Mouse (Mus musculus) cerebellum, postnatal 36 days (tissue): ENCODE measurements around the gene Ripk3.
A peak's percentile ranks its signal among the peaks of the same experiment; 100 is the strongest.

Source experiments
- DNase-seq, 2 experiments: peaks; one replicate each; pipeline ENCODE4 v3.0.0; 2021 to 2022; ENCODE audit warnings: mixed read lengths in 2 of 2

Ripk3 gene

DNA sequence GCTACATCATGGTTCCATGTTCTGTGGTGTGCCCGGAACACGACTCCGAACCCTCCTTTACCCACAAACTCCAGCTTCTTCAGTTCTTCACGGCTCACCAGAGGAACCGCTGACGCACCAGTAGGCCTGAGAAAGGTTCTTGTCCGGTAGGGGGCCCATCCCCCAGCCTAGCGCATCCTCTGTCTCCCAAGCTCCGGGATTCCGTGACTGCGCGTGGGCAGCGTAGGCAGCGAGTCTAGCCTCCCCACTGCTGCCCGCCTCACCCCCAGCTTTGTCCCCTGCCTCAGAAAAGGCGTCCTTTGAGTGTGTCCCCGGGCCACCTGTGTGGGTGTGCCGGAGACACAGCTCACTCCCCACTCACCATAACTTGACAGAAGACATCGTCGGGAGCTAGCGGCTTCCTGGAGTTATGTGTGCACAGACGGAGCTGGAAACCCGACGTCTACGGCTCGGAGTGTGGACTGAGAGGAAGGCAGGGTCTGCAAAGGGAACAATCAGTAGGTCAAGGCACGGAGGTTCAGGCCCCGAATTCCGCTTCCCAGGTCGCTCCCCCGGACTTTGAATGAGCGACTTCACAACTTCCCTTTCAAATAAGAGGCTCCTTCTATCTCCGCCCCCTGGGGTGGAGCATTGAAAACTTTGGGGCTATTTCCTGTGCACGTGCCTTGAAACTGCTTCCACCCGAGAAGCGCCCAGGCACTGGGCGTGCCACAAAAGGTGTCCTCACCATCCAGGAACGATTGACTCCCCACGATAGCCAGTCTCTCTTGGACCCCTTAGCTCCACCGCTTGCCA is at the start of gene Ripk3:
Gene Ripk3 (minus strand): TSS at position 610 of the 795 bp plus-strand sequence.
- no peak for DNase-seq

DNA sequence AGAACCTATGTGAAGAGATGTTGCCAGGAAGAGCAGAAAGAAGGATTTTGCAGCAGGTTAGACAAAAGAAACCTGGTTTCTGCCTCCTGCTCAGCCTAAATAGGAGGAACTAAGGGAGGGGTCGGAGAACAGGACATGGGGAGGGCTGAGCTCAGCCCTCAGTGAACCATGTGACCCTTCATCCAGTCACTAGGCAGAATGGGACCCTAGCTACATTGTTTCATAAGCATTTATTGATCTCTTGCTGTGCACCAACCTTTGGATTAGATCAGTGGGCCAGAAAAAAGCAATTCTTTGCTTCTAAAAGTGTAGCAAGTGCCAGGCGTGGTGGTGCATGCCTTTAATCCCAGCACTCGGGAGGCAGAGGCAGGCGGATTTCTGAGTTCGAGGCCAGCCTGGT is 49.6 kb upstream of the Ripk3 start:
- no peak for DNase-seq

DNA sequence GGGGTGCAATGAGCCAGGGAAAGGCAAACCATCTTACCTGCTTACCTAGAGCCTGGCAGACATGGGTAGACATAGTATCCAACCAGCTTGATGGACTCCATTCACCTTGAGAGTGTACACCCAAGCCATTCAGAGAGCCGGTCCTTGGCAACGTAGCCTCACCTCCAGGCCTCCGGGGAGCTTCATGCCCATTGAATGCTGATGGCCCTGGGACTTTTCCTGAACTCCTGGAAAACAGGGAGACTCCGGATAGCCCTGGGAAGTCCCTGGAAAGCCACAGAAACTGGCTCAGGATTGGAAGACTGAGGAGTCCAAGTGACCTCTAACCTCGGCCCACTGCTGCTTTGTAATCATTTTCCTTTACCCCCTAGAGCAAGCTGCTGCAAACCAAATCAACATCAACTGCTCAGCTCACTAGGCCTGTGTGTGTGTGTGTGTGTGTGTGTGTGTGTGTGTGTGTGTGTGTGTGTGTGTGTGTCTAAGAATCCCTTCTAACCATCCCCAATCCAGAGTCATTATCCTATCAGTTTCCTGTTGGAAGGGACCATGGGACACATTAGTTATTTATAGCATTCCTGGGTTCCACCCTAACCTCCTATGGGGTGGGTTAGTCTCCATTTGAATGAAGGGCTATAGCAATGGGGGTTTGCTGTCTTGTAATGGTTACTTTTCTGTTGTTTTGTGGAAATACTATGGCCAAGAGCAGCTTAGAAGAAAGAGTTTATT is 46.3 kb upstream of the Ripk3 start:
- no peak for DNase-seq

DNA sequence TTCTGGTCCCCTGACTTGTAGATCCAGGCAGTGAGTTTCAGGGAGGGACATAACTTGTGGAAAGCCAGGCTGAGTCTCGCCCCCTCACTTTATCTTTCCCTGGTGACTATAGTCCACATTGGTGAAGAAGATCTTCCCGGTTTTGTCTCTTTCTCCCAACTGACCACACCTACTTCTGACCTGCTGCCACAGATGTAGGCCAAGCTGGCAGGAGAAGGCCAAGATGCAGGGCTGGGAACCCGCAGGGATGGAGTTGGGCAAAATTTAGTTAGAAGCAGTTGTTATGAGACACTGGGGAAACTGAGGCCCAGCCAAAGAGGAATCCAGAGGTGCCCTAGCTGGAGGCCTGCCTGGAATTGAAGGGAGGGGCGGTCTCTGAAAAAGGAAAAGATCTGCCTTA is 44.5 kb upstream of the Ripk3 start:
- no peak for DNase-seq

DNA sequence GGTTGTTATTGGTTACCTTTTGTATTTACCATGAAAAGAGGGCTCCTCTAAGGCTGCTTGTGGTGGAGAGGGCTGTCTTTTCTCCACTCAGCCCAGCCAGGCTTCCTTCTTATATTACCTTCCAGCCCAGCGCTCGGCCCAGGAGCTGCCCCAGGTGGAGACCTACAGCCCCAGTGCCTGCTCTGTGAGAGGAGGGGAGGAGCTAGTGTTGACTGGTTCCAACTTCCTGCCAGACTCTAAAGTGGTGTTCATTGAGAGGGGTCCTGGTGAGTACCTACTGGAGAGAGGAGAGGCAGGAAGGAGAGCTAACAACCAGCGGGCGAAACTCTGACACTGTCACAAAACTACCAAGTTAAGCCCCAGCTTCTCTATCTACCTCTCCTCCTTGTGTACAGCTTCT is 41.7 kb upstream of the Ripk3 start:
- DNase-seq = no peak

DNA sequence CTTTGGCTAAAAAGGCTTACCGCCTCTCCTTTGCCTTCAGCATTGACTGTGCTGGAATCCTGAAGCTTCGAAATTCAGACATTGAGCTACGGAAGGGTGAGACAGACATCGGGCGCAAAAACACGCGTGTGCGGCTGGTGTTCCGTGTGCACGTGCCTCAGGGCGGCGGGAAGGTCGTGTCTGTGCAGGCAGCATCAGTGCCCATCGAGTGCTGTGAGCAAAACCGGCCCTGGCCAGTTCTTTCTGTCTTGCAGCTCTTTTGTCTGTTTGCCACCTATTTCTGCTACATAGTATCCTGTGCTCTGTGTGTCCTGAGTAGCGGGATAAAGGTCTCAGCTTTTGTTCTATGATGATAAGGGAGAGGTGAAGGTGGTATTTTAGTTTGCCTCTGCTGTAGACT is 41.2 kb upstream of the Ripk3 start:
- no peak for DNase-seq

DNA sequence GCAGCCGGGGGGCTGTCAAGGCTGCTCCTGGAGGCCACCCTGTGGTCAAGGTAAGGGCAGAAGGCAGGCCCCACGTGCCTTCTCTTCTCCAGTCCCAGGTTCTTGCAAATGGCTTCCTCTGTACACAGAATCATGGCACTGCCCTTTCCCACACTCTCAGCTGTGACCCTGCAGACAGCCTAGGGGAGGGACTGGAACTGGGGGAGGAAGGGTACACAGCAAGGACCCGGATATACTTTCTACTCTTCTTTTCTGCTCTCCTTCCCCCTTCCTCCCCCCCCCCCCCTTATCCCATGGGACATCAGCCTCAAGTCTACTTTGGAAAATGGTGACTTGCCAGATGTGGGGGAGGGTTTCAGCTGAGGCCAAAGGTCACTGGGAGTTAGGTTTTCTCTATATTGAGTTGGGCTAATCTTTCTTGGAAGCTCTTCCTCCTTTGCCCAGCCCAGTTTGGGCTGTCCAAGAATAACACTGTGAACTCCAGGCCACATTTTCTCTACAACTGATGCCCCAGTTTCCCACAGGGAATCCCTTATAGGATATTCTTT is 40.1 kb upstream of the Ripk3 start:
- no peak for DNase-seq

DNA sequence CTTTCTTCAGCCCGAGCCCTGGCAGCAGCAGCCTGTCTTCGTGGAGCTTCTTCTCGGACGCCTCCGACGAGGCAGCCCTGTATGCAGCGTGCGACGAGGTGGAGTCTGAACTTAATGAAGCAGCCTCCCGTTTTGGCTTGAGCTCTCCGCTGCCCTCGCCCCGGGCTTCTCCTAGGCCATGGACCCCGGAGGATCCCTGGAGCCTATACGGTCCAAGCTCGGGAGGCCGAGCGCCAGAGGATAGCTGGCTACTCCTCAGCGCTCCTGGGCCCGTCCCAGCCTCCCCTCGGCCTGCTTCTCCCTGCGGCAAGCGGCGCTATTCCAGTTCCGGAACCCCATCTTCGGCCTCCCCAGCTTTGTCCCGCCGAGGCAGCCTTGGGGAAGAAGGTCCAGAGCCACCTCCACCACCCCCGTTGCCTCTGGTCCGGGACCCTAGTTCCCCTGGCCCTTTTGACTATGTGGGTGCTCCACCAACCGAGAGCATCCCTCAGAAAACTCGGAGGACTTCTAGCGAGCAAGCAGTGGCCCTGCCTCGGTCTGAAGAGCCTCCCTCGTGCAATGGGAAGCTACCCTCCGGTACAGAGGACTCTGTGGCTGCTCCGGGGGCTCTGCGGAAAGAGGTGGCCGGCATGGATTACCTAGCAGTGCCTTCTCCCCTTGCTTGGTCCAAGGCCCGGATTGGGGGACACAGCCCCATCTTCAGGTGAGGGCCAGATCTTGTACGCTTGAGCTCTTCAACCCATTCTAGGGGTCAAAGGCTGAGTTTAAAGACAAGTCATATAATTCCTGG is 38.1 kb upstream of the Ripk3 start:
- peak in 1 of 2 experiments; percentile 15 for DNase-seq

DNA sequence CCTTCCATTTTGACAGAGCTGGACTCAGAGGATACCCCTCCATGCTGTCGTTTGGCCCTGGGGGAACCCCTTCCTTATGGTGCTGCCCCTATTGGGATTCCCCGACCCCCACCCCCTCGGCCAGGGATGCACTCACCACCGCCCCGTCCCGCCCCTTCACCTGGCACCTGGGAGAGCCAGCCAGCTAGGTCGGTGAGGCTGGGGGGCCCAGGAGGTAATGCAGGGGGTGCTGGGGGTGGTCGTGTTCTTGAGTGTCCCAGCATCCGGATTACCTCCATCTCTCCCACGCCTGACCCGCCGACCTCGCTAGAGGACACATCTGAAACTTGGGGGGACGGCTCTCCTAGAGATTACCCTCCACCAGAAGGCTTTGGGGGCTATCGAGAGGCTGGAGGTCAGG is 37.5 kb upstream of the Ripk3 start:
- no peak for DNase-seq

DNA sequence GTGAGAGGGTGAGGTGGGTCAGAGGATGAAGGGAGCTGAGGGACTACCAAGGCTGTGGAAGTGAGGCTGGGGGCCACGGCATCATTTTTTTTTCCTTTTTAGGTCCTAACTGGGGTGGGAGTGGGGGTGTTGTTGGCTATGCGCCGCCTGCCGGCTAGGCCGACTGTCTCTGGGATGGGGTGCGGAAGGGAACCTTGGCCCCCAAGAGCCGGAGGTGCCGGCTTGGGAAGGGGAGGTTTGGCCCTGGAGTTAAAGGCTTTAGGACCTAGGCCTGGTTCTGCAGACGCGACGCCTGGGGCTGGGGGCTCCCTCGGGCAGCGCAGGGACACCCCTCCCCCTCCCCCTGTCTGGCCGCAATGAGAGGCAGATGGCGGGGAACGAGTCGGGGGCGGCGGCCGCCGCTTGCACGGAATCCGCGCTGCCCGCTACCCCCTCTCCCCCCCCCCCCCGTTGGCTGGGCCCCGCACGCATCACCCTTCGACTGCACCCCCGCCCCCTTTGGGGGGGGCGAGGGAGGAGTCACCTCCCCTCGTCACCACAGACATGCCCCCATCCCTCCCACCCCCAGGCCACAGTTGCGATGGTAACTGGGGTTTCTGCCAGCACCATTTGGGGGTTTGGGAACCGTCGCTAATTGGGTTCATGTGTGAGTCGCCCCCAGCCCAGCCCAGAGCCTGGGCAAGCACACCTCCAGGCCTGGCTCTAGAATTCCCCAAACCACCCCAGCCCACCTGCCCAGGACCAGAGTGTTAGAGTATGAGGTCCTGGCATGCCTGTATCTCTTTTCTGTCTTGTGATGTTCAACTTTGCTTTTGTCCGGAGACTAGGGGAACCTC is 36.8 kb upstream of the Ripk3 start:
- DNase-seq = no peak

DNA sequence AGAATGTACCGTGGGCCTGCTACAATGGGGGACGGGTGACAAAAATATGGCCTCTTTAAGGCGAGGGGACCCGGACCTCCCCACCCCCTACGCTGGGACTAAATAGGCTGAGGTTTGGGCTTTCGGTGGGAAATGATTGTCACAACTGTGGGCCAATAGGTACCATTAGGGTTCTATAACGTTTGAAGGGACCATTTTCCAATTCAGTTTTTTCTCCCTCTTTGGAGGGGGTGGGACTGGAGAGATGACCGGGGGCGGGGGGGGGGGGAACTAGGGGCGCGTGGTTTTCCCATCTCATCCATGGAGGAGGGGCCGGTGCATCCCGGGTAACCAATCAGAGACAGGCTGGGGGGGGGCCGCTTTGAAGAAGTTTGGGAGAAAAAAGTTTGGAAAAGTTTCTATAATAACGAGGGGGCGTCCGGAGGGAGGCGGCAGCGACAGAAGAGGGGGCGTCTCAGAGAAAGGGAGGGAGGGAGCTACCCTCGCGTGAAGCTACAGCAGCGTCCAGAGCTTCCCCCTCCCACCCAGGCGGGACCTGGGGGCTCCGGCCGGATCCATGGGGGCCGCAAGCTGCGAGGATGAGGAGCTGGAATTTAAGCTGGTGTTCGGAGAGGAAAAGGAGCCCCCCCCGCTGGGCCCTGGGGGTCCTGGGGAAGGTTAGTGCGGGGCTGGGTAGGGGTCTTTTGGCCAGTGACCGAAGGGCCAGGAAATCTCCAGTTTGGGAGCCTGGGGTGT is 36.0 kb upstream of the Ripk3 start:
- no peak for DNase-seq

DNA sequence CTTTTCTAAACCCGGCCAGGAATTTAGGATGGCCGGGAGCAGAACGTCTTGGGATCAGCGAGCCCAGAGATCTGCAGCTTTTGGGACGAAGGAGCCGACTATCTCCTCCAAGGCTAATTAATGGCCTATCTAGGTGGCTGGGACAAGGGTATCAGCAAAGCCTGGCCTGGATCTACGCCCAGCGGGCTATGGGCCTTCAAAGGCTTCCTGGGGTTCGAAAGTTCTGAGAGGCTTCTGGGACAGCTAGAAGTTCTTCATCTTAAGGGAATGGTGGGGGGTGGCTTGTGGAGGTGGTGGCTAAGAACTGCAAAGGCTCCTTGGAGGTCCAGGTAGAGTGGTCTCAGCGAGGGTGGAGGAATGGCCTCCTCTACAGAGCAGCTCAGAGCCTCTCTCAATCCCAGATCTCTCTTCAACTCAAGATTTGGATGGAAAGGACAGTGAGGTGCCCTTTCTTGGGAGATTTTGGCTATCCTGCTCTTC is 35.4 kb upstream of the Ripk3 start:
- DNase-seq = no peak

DNA sequence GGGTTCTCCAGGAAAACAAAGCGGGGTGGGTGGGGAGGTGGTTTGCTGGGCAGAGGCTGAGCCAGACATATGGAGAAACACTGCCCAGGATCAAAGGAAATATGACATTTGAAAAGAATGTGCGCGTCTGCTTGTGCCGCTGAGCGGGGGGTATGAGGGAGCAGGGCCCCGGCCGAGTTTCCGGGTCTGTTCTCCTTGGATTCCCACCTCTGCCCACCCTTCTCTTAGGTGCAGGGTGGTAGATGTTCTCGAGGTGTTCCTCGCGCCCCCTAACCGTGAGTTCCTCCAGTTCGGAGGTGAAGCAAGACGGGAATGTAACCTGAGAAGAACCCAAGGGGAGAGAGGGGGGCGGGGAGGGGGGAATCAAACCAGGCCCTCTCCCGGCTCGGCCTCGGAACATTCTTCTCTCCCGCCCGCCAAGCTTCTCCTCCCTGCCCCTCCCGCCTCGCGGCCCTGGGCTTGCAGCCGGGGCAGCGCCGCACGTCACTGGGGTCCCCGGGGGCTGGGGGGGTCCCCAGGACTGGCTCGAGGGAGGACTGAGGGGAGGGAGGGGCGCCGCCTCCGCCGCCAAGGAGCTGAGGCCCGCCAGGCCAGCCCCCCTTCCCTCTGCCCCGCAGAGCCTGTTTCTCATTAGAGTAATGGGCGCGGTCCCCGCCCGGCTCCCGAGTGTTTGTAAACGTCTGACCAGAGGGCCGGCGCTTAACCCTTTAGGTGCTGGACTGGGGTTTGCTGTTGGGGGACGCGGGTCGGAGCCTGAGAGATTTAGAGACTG is 34.5 kb upstream of the Ripk3 start, which contains the start of gene Nfatc4:
Gene Nfatc4 (plus strand): TSS at position 154 of the 772 bp plus-strand sequence.
- DNase-seq = peak; percentile 6 to 33

DNA sequence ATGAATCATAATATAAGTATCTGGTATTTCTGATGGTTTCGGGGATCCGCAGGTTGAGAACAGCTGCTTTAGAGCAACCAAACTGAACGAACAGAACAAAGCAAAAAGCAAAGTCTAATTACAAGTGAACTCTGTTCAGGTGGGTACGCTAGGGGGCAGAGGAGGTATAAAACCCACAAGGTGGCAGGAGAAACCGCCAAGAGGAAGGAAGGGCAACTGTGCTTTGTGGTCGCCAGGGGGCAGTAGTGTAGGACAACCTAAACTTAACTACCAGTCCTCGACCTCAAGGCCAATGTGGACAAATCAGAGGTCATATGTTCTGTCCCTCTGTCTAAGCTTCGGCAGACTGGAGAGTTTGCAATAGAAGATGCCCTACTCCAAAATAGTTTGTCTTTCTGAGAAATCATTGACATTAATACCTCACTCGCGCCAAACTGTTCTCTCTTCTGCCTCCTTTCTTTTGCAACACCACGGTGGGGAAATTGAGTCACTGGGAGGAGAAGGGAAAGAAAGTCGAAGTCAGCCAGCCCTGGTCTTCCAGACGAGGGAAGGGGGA is 33.8 kb upstream of the Ripk3 start:
- peak; percentile 68 to 73 for DNase-seq

DNA sequence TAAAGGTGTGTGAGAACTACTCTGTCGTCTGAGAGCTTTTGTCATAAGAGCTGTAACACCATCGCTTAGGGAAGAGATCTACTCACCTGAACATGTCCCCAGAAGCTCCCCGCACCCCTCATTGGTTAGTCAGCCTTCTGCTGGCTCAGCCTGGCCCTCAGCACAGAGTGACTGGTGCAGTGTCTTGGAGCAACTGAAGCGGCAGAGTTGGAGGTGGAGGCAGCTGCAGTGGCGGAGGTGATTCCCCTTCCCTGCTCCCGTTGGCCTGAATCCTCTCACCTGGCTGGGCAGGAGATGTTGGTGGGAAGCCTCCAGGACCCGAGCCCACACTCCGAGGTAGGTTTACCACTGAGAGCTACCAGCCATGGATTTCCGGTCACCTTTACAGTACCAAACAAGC is 31.9 kb upstream of the Ripk3 start:
- no peak for DNase-seq

DNA sequence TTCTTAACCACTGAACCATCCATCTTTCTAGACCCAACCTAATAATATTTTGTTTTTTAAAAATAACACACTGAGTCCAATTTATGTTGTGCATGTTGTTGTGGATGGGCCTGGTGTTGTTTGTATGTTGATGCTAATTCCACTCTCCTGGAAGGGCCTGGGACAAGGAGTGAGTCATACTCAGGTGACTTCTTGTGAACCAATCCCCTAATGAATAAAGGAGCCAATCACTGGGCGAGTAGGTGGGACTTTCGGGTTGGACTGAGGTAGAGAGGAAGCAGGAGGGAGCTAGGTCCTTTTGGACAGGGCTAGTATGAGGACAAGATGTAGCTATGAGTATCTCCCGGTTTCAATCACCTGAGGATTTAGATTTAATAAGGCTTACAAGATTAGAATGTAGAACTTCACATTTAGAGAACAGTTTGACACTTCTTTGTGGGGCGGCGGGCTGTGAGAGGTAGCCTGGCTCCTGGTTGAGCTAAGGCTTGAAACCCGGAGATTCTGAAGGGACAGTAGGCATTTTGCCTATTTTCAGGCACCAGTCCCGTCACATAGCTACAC is 31.3 kb upstream of the Ripk3 start:
- peak in 1 of 2 experiments; percentile 0 for DNase-seq

DNA sequence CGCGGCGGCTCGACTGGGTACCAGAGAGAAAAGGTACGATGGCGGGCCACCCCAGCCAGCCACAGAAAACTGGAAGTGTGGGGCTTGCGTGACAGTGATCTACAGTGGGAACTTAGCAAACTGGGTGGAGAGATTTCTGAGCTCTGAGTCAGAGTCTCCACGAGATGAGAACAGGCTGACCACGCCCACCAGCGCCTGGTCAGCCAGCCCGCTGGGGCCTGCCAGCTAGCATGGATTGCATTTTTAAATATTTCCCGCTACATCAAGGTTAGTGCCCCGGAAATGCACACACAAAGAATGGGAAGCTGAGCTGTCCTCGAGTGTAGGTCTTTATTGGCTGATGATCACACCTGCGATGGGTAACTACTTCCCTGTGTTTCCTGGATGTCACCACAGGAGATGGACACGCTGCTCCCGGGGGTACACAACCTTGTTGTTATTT is 26.7 kb upstream of the Ripk3 start:
- DNase-seq = peak; percentile 33 to 46

DNA sequence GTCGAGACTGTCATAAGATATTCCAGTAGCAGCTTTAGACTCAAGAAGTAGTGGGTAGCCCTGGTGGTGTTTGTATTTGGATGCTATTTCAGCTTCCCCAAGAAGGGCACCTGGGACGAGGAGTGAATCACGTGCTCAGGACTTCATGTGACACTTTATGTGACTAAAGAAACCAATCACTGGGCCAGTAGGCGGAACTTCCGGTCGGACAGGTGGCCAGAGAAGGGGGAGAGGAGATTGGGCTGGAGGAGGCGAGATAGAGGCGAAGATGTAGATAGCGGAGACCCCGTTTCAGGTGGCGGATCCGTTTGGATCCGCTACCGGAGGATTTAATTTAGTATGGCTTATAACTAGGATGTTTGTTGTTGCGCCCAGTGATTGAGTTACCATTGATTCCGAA is 26.2 kb upstream of the Ripk3 start:
- DNase-seq = peak; percentile 81 to 82

DNA sequence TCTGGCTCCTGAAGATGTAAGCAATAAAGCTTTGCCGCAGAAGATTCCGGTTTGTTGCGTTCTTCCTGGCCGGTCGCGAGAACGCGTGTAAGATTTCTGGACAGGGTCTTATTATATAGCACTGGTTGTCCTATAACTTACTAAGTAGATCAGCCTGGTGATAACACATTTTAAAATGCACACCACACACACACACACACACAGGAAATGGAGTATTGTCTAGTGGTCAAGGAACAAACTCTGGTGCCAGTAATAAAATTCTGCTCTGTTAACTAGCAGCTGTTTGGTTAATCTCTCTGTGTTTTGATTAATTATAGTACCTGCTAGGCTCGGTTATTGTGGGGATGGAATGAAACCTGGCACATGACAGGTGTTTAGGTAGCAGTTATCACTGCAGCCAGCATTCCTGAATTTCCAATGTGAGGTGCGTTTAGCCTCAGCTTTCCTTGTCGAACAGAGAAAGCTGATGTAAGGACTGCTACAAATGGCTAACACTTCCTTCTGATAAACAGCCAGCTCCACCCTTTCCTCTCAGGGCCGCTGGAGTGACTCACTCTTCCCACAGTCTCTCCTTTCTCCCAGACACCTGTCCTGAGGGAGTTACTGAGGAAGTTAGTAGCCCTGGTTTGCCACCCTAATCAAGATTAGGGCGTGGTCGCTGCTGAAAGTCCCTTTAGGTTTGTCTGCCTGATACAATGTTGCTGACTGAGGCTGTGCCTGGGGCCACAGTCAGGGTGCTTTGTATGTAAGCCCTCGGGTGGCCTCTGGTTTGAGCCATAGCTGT is 6.9 kb upstream of the Ripk3 start:
- DNase-seq = no peak
